Mouse (Mus musculus) liver, embryonic 14.5 days (tissue): Measurements from ENCODE around the gene Mgll.

ENCODE experiments used
- CTCF ChIP-seq: IDR thresholded peaks from 2 replicates; pipeline ENCODE4 v1.5.1; 2016; ENCODE audit warnings: antibody characterized with exemption, low read depth, control low read depth
- EP300 ChIP-seq: IDR thresholded peaks from 2 replicates; pipeline ENCODE4 v1.6.1; 2016; ENCODE audit warnings: antibody characterized with exemption, low read depth

DNA sequence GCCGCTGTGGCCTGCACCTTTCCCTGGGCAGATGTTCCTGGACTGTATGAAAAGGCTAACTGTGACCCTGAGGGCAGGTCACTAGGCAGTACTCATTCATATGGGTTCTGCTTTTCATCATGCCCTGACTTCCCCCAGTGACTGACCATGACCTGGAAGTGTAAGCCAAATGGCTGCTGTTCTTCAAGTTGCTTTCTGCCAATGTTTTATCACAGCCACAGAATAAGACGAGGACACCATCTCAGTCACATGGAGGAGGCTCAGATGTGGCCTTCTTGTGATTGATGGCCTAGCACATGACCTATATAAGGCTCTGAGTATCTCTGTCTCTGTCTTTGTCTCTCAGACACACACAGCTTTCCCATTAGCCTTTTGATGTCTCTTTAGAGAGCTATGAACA lies 123.4 kb downstream of the Mgll start:
- TF ChIP-seq EP300, result no peak
- no peak for TF ChIP-seq CTCF
